Mouse (Mus musculus) cerebellum, adult (tissue): ENCODE results near the gene Arhgap9.

Source experiments
- ATAC-seq: cut with Nextera tagmentation; 2 replicates; pipeline ENCODE4 v1.9.2; 2017; ENCODE audit warnings: mild to moderate bottlenecking, moderate library complexity, mixed read lengths; ENCODE audit not compliant: insufficient number of reproducible peaks, low FRiP score, low TSS enrichment

The Arhgap9 gene

DNA sequence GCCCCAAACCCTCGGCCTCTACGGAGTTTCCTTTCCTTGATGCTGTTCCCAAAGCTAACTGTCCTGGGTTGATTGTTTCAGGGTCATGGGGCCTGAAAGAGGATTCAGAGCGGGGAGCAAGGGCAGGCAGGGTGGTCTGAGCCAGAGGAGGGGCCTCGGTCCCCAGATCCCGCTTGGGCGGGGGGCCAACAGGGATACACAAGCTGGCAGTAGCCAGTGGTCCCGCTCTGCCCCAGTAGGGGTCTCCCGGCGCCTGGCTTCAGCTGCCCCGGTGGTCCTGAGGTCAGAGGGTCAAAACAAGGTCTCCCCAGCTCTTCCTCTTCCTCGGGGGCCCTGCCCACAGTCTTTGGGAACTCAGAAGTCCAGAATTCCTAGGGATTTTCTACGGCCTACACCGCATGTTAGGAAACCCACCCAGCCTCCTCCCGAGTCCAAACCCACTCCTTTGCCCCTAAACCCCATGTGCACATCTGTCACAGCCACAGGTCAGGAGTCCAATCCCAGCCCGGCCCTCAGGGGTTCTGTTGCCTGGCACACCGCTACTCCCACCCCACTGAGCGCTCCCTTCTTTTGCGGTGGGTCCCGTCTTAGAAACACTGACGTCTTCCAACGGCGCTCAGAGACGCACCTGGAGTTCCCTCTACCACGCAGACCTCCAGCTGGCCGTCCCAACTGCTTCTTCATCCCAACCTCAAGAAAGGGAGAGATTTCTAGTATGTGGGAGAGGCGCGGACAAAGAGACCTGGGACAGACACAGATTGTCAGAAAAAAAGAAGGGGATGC is 19.0 kb downstream of the Arhgap9 start:
- ATAC-seq, result no peak

DNA sequence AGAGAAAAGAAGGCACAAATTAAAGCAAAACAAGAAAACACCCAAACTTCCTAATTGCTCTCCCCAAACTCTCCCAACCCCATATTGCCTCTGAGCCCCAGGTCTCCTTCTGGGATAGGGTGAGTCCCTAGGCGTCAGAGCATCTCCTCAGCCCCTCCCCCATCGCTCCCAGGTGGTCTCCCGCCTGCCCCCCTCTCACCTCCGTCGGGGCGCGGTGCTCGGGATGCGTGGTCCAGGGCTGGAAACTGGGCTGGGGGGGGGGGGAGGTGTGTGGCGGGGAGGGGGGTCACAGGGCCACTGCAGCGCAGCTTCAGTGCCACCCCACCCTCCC is 19.6 kb downstream of the Arhgap9 start:
- ATAC-seq, result no peak

DNA sequence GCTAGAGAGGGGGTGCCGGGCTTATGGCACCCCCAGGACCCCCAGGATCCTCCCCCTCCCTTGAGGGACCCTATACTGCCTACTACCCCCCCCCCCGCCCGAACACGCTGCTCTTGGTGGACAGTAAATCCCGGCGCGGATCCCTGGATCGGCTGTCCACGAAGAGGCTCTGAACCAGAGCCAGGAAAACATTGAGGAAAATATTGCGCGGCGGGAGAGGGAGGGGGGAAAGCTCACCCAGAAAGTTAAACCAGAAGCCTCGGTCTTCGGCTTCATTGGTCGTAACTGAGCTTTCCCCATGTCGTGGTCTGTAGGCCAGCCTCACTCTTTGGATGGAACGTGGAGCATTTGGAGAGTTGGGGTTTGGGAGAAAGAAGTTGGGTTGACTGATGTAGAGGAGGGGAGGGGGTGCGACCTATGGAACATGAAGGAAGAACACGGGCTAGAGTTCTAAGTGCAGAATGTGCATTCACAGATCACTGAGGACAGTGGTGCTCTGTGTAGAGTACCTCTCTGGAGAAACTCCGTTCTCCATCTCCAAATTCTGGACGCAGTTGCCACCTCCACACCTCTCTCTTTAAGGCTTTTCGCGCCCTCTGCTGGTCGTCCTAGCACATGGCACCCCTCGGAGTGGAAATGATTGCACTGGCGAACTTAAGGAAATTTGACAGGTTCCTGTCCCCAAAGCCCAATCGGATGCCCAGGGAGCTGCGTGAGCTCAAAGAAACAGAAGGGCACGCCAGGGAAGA is 20.3 kb downstream of the Arhgap9 start, which contains the start of gene Gli1:
TSS of gene Gli1 (minus strand) at position 84 of the 749 bp plus-strand sequence.
- ATAC-seq, result peak; percentile 71

DNA sequence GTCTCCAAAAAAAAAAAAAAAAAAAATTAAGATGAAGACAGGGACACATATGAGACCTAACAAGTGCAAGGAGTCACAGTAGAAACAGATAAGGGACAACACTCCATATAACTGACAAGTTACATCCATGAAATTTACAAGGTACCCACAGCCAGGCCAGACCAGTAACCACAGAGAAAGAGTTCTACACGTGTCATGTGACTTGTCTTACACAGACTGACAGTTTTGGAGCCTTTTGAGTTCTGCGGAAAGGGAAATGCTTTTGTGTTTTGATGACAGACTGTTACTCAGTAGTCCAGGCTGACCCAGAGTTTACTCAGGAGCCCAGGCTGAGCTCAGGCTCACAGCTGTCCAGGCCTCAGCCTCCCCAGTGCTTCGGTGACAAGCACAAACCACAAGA is 21.3 kb downstream of the Arhgap9 start:
- no peak for ATAC-seq

DNA sequence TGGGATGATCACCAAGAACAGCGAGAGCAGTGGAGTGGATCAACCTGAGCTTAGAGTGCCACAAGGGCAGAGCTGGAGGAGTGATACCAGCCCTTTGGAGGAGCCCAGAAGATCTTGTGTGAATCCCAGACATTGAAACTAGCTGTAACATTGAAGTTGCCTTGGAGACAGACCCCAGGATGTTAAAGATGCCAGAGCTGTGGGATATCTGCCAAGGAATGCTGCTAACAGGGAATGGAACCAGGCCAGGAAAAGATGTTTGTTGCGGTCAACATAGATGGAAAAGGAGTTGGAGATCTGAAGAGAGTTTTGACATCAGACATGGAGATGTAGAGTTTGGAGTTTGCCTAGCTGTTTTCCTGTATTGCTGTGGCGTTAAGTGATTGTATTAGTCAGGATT is 24.4 kb downstream of the Arhgap9 start:
- no peak for ATAC-seq

DNA sequence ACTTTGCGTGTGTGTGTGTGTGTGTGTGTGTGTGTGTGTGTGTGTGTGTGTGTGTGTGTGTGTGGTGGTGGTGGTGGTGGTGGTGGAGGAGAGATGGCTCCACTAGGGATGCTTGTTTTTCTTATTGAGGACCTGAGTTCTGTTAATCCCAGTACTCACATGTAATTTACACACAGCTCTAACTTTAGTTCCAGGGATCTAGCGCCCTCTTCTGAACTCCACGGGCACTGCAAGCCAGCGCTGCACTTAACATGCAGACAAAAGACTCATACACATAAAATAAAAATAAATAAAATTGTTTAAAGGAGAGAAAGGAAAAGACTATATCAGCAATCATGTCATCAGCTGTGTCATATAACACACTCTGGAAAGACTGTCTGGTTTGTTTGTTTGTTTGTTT is 27.2 kb downstream of the Arhgap9 start:
- no peak for ATAC-seq

DNA sequence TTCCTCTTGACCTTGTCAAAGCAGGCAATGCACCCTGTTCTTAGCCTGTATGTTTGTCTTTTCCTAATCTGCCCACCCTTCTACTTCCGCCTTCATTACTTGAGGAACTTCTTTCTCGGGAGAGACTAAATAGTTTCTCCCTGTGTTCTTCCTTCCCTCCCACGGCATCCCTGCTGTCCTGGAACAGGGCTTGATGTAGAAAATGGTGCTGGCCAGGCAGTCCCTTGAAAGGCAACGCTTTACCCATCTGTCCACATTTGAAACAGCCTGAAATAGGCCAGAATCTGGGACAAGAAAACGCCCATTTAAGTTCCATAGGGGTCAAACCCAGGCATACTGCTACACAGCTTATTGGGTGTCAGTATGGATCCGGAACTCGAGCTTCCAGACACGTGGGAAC is 28.0 kb downstream of the Arhgap9 start:
- no peak for ATAC-seq

DNA sequence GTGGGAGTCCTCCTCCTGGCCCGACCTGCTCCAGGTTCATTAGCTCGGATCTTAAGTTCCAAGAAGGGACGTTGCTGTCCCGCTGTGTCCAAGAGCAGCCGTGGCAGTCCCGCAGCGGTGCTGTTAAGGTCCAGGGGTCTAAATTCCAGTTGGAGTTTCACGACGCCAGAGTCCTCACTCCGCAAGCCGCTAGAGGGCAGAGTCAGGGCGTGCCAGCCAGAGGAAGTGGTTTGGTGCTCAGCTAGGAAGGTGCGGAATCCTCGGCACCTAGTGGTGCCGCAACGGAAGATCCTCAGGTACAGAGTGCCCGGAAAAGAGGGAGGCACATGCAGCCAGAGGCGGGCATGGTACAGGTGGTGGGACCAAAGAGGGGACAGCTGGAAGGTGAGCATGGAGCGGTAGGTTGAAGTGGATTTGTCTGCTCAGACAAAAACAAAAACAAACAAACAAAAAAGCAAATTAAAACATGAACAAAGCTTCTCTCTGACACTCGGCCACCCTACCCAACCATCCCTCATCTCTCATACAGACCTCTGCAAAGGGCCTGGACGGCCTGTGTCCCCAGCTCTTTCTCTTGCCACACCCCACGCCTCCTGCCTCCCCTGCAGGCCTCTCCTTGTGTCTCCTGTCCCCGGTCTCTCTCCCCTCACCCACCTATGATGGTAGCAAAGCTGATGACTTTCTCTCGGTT is 29.0 kb downstream of the Arhgap9 start:
- ATAC-seq, result peak; percentile 81

DNA sequence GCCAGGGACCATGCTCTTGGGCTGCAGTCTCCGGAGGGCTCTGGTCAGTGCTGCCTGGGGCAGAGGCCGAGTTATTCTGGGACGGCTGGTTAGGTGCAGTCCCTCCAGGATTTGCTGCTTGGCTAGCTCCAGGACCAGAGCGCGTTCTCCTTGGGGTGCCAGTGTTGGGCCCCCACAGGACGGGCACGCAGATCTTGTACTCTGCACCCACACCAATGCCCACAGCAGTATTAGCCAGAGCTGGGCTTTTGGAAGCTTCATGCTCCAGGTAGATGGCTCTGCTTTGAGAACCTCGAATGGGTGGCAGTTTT is 29.5 kb downstream of the Arhgap9 start:
- ATAC-seq, result no peak

DNA sequence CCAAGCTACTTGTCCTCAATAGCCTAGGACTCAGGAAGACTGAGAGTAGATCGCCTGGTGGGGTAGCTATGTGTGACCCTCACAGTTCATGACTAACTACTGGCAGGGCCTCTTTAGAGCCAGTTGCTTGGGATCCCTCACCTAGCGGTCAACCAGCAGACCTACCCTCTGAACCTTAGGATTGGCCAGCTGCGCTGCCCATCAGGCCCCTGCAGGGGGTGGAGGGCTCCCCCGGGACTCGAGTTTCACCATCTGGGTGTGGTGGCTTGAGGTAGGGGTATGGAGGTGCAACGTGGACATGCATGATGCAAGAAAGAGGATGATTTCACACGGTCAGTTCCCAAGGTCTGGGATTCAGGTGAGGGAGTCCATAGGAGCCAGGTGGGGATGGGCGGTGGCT is 30.0 kb downstream of the Arhgap9 start:
- ATAC-seq, result no peak

DNA sequence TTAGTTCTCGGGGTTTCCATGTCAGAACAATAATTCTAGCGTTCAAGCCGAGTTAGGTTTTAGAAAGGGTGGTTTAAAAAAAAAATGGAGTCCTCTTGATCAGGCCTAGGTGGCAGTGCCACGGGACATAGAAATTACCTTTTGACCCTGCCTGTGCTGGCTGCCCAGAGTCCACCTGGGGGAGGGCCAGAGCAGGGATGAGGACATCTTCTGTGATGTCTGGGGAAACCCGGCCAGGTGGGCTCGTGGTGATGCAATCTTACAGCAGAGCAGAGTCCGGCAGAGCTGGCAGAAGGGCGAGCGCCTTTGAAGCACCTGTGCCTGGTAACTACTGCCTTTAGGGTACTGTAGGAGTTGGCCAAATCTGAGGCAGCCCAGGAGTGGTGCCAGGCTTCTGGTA is 30.4 kb downstream of the Arhgap9 start:
- no peak for ATAC-seq

DNA sequence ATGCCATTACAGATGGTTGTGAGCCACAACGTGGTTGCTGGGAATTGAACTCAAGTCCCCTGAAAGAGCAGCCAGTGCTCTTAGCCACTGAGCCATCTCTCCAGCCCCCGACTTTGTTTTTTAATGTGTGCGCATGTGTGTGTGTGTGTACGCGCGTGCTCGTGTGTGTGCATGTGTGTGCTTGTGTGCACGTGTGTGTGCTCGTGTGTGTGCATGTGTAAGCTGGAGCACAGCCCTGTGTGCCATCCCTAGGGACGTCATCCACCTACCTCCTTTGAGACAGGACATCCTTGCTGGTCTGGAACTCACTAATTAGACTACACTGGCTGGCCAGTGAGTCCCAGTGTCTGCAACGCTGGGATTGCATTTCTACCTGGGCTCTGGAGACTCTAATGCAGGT is 31.0 kb downstream of the Arhgap9 start:
- no peak for ATAC-seq

DNA sequence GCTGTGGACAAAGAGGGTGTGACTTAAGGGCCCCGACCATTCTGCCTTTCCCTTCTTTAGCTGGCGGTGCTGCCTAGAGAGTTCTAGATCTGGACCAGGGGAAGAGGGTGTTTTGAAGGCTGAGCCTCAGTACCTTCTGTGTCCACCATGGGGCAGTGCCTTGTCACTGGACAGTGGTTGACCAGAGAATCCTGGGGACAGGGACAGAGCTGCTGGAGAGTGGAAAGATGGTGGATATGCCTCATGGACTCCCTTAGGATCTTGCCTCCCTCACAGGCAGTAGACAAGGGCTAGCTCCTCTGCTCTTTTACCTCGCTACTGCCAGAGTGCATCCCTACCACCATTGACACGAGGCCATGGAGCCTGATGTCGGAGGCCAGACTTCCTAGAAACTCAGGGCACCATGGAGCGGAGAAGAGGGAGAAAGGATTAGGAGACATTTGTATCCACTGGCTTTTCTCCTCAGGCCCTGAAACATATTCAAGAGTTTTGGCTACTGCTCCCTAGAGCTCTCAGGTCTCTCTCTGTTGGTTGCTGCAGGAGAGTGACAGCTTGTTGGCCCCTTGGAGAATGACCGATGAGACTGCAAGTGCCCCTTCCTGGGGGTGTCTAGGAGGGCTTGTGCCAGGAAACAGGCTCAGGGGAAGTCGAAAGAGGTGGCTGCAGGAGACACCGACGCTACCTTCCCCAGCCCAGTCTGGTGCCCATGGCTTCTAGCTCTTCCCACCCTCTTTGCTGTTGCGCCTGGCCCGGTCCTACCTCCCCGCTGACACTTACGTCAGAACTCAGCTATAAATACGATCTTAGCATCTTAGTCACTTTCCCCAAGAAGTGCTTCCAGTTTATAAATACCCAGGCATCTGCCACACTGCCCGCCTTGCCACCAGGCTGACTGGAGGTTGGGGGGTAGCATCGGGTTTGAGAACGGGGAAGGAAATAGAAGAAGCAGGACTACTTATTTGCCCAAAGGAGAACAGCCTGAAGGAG is 32.4 kb downstream of the Arhgap9 start, which contains the start of gene Inhbe:
TSS of gene Inhbe (minus strand) at position 503 of the 987 bp plus-strand sequence.
- no peak for ATAC-seq

DNA sequence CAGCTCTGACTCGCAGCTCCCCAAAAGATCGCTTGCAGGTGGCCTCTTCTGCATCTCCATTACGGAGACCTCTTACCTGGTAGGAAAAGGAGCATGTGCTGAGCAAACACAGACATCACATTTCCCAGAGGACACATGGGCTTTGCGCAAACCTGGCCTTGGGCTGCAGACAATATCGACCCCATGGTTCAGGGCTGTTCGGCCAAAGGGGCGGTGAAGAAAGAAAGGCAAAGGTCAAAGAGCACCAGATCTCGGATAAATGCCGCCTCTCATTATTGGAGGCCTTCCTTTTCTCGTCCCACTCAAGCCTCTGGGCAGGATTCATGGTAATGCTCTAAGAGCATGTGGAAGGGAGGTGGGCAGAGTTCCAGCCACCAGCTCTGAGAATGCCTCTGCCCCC is 33.6 kb downstream of the Arhgap9 start:
- no peak for ATAC-seq

DNA sequence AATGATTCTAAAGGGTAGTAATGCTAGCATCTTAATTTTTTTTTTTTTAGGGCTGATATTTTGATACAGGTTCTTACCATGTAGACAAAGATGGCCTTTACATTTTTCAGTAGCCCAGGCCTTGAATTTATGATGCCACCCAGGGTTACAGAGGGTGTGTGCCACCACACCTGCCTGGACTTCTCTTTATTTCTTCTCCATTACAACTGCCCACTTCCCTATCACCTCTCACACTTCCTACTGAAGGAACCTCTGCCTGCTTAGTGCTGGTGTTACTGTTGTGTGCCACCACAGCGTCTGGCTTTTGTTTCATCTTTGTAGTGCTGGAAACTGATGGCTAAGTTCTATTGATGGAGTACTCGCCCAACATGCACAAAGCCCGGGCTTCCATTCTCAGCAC is 39.0 kb downstream of the Arhgap9 start:
- no peak for ATAC-seq

DNA sequence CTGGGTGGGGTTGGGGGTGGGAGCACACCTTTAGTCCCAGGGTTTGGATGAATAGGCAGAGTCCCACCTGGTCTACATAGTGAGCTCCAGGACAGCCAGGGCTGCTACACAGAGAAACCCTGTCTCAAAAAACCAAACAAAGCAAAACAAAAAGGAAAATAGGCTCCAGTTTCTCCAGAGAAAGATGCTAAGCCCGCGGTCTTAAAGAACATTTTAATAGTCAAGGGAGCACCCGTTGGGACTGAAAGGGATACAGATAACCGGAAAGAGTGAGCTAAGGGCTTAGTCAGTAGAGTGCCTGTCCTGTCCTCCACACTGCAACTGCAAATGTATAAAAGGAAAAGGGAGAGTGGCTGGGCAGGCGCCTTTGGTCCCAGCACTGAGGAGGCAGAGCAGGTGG is 45.4 kb downstream of the Arhgap9 start:
- ATAC-seq, result no peak

DNA sequence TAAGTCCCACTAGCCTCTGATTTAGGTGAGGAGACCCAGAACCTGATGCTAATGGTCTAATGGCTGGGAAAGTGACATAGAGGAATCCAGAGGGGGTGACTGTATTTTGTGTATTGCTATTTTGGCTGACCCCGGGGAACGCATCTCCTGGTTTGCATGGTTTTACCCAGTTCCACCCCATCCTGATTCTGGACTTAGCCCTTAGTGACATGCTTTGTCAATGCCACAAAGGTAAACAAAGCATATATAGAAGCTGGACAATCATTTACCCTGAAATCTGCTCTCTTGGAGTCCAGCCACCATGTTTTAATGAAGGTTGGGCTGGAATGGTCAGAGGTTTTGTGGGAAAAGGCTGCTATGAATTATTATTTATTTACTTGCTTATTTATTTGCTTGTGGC is 46.5 kb downstream of the Arhgap9 start:
- no peak for ATAC-seq

DNA sequence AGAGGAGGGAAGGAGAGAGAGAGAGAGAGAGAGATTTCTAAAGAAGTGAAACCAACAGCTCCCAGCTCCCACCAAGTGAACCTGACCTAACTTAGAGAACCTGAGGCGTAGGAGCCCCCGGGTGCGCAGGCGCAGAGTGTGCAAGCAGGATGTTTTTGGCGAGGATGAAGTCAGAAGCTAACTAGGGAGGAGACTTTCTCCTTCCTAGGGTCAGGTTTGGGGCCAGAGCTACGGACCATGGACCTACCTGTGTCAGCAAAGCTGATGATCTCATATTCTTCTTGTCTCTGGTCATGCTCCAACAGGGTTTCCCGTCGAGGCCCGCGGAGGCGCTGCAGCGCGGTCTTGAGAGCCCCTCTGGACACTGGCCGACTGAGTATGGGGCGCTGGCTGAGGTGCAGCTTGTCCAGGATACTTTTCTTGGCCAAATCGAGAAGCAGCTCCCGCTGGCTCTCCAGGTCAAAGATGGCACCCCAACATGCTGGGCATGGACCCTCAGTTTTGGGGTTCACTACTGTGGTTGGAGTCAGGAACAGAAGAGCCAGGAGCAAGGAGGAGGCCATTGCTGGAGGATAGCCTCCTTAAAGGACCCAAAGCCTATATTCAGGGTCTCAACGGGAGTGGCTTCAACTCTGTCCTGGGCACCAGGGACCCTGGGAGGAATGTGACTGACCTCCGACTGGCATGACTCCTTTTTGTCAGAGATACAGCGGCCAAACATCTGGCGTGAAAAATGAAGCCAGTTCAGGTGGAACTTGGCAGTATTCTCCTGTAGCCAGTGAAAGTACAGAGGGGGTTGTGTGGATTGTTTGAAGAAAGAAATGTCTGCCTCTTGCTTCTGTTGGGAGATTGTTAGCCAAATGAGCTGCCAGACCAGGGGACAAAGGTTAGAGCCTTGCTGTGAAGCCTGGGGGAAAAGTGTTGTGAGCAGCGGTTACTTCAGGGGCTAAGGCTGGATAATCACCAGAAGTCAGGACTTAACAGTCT is 48.4 kb downstream of the Arhgap9 start, which contains the start of gene Inhbc:
TSS of gene Inhbc (minus strand) at position 598 of the 987 bp plus-strand sequence.
- no peak for ATAC-seq

DNA sequence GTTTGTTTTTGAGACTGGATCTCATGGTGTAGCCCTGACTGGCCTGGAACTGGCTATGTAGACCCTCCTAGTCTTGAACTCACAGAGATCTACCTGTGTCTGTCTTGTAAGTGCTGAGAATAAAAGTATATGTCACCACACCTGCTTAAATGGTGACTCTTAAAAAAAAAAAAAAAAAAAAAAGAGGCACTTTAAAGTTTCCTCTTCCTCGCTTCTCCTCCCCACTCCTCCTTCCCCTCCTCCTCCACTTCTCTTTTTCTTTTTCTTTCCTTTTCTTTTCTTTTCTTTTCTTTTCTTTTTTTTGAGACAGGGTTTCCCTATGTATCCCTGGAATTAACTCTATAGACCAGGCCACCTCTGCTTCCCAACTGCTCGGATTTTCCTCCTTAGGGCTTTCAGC is 49.3 kb downstream of the Arhgap9 start:
- no peak for ATAC-seq
